Mouse (Mus musculus): ENCODE results near the gene Ncln.

- no peak for TF ChIP-seq CTCF (IDR thresholded peaks at IDR 0.05; ENCODE audit: control insufficient read depth, insufficient read depth, insufficient read length)
- no peak for TF ChIP-seq FOSL1 (IDR thresholded peaks at IDR 0.05; ENCODE audit: insufficient read depth, low read length, poor library complexity, severe bottlenecking)
- TF ChIP-seq CEBPB (IDR thresholded peaks at IDR 0.05; ENCODE audit: low read depth) = no peak
- no peak for TF ChIP-seq MAX (IDR thresholded peaks at IDR 0.05)
- TF ChIP-seq USF1 (IDR thresholded peaks at IDR 0.05; ENCODE audit: low read depth) = no peak
Observed at GRCm38 (mm10) chr10:81498316-81499249, 2.4 kb upstream of the Ncln start.
